Mouse (Mus musculus): ENCODE results near the gene Ciart.
"Not testable (repeated sequence)": the region's sequence is repeated elsewhere in the genome, so short reads cannot be mapped to it uniquely, and the experiment has no call there.

The Ciart gene

GRCm38 (mm10) chr3:95901616-95902372 is 19.7 kb upstream of the Ciart start:
- DNase-seq (ENCODE audit: low spot score) = no peak

GRCm38 (mm10) chr3:95899800-95900524 is 17.9 kb upstream of the Ciart start:
- DNase-seq (ENCODE audit: low spot score) = no peak

- DNase-seq (ENCODE audit: low spot score) = not testable (repeated sequence)
Observed at GRCm38 (mm10) chr3:95895501-95895900, 13.4 kb upstream of the Ciart start.

- DNase-seq (ENCODE audit: low spot score) = peak; percentile 65
Observed at GRCm38 (mm10) chr3:95894317-95895160, 12.5 kb upstream of the Ciart start.

GRCm38 (mm10) chr3:95893606-95894316 is 11.7 kb upstream of the Ciart start, which contains the start of gene Aph1a:
Gene Aph1a (plus strand): TSS chr3:95893969.
- DNase-seq (ENCODE audit: low spot score) = peak; percentile 95

GRCm38 (mm10) chr3:95893126-95893525 is 11.1 kb upstream of the Ciart start:
- DNase-seq (ENCODE audit: low spot score) = no peak

GRCm38 (mm10) chr3:95892066-95893052 is 10.3 kb upstream of the Ciart start:
- DNase-seq (ENCODE audit: low spot score) = no peak

- DNase-seq (ENCODE audit: low spot score) = no peak
Observed at GRCm38 (mm10) chr3:95891211-95892065, 9.4 kb upstream of the Ciart start, which contains the start of gene BC028528. Gene BC028528 (minus strand): TSS chr3:95892005.

- DNase-seq (ENCODE audit: low spot score) = no peak
Observed at GRCm38 (mm10) chr3:95889664-95890063, 7.6 kb upstream of the Ciart start.

GRCm38 (mm10) chr3:95887596-95887995 is 5.5 kb upstream of the Ciart start:
- DNase-seq (ENCODE audit: low spot score) = no peak

- no peak for DNase-seq (ENCODE audit: low spot score)
Observed at GRCm38 (mm10) chr3:95884400-95884799, 2.3 kb upstream of the Ciart start.

GRCm38 (mm10) chr3:95882816-95883425 is 870 bp upstream of the Ciart start:
- peak; percentile 78 for DNase-seq (ENCODE audit: low spot score)

- no peak for DNase-seq (ENCODE audit: low spot score)
Observed at GRCm38 (mm10) chr3:95879063-95879462, 3.0 kb downstream of the Ciart start.

GRCm38 (mm10) chr3:95872048-95872447 is 10.0 kb downstream of the Ciart start:
- no peak for DNase-seq (ENCODE audit: low spot score)

- DNase-seq (ENCODE audit: low spot score) = peak; percentile 87
Observed at GRCm38 (mm10) chr3:95871392-95871867, 10.6 kb downstream of the Ciart start, which contains the start of gene Mrps21. Gene Mrps21 (minus strand): TSS chr3:95871519.

- no peak for DNase-seq (ENCODE audit: low spot score)
Observed at GRCm38 (mm10) chr3:95870976-95871375, 11.1 kb downstream of the Ciart start.

GRCm38 (mm10) chr3:95867408-95867807 is 14.6 kb downstream of the Ciart start:
- DNase-seq (ENCODE audit: low spot score) = no peak

- DNase-seq (ENCODE audit: low spot score) = no peak
Observed at GRCm38 (mm10) chr3:95866071-95866470, 16.0 kb downstream of the Ciart start.

- DNase-seq (ENCODE audit: low spot score) = no peak
Observed at GRCm38 (mm10) chr3:95865571-95865970, 16.5 kb downstream of the Ciart start.

Data from urinary bladder, postnatal 14 days (tissue).